Mouse (Mus musculus): Measurements from ENCODE around the gene Ugt1a8. TPM values are rescaled to one million over a fixed set of nuclear protein-coding genes. Genes with fewer than 3 reads are reported as not detected.
"Not testable (repeated sequence)": the region's sequence is repeated elsewhere in the genome, so short reads cannot be mapped to it uniquely, and the experiment has no call there.

Ugt1a8 gene
- total RNA-seq, 2 experiments from 2014 or later: not detected

DNA sequence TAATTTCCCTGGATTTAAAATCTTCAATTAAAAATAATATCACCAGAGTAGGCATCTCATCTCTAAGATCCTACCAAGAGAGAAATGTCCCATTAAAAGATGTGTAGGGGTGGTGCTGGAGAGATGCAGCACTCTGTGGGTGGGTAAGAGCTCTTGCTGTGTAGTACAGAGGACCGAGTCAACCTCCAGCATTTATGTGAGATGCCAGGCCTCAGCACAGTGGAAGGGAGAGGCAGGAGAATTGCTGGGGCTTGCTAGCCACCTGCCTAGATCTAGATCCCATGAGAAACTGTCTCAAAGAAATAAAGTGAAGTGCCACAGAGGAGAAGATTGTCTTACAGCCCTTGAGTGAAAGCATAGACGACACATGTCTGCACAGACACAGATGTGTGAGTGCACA is 128.9 kb downstream of the Ugt1a8 start:
- DNase-seq (ENCODE audit: low spot score): no peak
- intact Hi-C loops (cut with DNase I): no loop called here

DNA sequence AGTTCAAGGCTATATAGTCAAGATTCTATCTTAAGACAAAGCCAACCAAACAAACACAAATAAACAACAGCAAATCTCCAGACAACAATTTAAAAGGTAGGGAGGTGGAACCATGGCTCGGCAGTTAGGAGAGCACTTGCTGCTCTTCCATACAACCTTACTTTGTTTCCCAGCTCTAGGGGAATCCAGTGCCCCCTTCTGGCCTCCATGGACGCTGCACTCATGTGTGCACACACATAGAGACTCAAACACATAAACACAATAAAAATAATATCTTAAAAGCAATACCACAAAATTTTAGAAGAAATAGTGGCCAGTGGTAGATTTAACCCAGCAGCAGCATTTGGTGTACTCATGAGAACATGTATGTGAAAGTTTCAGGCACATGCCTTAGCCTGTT is 129.5 kb downstream of the Ugt1a8 start:
- intact Hi-C loops (cut with DNase I): no loop called here
- no peak for DNase-seq (ENCODE audit: low spot score)

DNA sequence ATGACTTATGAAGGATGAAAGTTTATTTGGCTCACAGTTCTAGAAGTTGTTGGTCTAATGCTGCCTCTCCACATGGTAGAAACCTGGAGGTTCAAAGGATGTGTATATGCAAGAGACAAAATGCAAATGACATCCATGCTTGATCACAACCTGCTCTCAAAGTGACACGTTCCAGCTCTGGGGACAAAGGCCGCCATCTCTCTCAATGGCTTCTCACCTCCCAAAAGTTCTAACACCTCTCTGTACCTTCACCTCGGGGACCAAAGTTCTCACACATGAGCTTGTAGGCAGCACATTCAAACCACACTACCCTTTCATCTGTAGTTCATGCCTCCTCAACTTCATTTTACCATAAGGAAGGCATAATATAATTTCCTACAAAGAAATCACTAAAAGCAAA is 130.0 kb downstream of the Ugt1a8 start:
- intact Hi-C loops (cut with DNase I): no loop called here
- no peak for DNase-seq (ENCODE audit: low spot score)

DNA sequence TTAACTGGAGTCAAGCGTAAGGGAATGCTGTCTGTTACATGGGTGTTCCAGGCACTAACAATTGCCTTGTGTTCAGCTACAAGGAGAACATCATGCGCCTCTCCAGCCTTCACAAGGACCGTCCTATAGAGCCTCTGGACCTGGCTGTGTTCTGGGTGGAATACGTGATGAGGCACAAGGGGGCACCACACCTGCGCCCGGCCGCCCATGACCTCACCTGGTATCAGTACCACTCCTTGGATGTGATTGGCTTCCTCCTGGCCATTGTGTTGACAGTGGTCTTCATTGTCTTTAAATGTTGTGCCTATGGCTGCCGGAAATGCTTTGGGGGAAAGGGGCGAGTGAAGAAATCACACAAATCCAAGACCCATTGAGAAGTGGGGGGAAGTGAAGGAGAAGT is 130.4 kb downstream of the Ugt1a8 start:
- intact Hi-C loops (cut with DNase I): no loop called here
- DNase-seq (ENCODE audit: low spot score): no peak

DNA sequence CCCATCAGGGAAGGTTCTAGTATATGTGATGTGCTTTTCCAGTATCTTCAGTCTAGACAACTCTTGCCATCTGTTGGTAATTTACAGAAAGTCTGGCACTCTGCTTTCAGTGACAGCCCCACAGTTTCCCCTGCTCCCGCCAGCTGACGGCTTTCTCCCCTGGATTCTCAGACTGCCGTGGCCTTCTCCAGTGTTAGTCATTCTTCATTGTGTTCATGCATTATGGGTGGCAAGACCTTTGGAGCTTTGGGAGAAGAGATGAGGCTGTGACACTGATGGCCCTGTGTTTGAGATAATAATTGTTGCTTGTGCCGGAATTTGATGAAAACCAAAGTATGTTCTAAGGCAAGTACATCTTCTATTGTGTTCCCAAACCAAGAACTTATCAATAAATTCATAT is 131.0 kb downstream of the Ugt1a8 start:
- intact Hi-C loops (cut with DNase I): no loop called here
- DNase-seq (ENCODE audit: low spot score): no peak

DNA sequence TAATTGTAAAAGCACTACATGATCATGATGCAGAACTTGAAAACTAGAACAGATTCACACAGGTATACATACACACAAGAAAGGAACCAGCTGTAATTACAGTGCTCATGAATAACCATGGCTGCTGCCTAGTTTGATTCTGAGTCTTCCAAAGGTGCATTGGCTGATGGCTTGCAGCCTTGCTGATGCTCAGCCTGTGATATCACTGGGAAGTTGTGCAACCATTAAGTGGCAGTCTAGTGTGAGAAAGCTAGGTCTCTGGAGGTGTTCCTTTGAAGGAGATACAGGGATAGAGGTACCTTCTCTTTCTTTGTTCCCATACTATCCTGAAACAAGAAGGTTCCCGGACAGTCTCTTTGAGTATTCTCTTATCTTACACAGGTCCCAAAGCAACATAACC is 131.4 kb downstream of the Ugt1a8 start:
- intact Hi-C loops (cut with DNase I): no loop called here
- DNase-seq (ENCODE audit: low spot score): no peak

DNA sequence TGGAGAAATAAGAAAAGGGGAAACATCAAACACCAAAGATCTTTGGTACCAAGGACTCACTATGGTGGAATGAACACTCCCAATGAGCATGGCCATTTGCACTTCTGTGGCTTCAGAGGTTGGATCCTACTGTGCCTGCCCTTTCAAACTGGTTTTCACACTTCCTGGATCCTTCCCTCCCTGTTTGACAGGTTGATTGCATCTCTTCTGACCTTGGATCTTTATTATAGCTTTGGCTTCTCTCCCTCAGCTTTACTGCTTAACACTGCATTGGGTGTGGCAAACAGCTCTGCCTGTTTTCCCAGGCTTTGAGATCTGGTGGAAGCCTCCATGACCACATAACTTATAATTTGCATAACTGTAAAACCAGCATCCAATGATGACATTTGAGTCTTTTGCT is 132.7 kb downstream of the Ugt1a8 start:
- DNase-seq (ENCODE audit: low spot score): no peak
- intact Hi-C loops (cut with DNase I): no loop called here

DNA sequence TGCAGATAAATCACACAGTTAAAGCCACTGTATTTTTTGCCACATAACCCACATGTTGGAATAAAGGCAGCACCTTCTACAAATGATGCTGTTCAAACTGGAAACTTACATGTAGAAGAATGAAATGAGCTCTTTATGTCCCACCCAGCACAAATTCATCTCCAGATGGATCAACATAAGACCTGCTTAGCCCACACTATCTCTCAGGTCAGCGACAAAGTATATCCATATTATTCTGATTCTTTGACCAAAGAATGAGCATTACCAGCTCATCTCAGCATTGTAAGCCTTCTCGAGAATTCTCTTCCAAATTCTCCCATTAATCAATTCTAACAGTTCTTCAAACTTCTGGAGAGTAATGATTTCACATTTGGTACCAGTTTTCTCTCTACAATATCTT is 134.6 kb downstream of the Ugt1a8 start:
- intact Hi-C loops (cut with DNase I): no loop called here
- no peak for DNase-seq (ENCODE audit: low spot score)

DNA sequence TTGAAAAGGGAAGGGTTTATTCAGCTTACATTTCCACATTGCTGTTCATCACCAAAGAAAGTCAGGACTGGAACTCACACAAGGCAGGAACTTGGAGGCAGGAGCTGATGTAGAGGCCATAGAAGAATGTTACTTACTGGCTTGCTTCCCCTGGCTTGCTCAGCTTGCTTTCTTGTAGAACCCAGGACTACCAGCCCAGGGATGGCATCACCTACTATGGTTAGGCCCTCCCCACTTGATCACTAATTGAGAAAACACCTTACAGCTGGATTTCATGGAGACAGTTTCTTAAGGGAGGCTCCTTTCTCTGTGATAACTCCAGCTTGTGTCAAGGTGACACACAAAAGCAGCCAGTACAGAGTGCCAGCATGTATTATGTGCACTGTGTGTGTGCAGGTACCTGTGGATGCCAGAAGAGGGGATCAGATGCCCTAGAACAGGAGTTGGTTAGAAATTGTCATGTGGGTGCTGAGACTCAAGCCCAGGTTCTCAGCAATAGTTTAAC is 135.4 kb downstream of the Ugt1a8 start:
- intact Hi-C loops (cut with DNase I); DNase-seq (ENCODE audit: low spot score): not testable (repeated sequence)

DNA sequence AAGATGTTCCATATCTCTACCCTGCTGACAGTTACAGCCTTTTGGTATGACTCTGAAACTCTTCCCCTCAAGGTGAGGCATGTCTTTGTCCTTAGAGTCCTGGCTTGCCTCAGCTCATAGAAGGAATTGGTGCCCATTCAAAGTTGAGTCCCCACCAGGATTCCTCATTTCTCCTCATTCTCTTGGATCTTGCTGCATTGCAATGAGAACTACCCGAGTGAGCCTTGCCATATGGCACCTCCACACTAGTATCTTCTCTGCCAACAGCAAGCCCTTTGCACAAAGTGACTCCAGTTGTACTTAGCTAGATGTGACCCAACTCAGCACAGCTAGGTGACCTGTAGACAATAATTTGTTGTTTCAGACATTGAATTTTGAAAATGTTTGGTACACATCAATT is 136.0 kb downstream of the Ugt1a8 start:
- intact Hi-C loops (cut with DNase I): no loop called here
- DNase-seq (ENCODE audit: low spot score): no peak

DNA sequence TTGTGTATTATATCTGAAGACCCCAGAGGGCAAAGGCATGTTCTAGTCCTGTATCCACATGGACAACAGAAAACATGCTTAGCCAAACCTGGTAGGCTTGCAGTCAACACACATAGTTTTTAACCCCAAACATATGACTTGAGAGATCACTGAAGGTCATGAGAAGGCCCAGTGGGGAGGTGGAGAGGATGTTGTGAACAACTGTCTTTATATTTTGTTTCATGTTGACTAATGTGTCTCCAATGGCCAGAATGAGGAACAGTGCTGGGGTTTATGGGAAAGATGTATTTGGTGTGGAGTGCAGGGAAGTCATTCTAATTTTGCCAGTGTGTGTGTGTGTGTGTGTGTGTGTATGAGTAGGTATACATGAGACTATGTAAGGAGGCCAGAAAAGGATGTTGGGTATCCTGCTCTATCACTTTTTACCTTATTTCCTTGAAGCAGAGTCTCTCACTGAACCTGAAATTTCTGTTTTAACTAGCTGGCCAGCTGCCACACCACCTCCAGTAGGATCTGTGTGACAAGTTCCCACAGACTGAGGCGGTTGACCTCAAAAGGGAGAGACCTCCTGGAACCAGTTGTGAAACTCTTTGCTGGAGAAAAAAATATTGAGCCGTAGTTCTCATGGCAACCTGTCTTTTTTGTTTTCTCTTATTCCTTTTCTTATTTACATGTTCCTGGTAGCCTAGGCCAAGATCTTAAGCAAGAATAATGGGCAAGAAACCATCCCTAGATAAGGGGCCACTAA is 136.6 kb downstream of the Ugt1a8 start:
- DNase-seq (ENCODE audit: low spot score): no peak
- intact Hi-C loops (cut with DNase I): no loop called here

DNA sequence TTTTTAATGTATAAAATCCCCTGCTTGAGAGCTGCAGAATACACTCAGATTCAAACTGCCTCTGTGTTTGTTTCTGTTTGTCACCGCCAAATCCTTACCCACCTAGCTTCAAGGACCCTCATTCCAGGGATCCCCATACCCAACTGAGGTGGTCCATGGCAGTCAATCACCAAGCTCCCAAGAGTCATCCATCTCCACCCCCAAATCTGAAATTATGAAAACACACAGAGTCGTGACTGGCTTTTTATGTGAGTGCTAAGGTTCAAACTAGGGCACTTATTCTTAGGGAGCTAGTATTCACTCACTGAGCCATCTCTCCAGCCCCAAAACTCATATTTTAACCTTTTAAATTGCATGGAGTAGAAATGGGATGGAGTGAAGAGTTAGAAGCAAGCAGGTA is 137.7 kb downstream of the Ugt1a8 start:
- intact Hi-C loops (cut with DNase I): not testable (repeated sequence)
- DNase-seq (ENCODE audit: low spot score): peak; percentile 0

DNA sequence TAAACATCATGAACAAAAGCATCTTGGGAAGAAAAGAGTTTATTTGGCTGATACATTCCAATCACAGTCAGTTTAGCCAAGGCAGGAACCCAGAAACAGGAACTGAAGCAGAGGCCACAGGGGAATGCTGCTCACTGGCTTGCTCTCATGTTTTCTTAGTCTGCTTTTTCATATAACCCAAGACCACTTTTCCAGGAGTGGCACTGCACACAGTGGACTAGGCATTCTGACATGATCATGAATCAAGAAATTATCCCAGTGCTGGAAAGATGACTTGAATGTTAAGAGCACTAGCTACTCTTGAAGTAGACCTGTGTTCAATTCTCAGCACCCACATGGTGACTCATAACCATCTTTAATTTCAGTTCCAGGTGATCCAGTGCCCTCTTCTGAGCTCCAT is 138.1 kb downstream of the Ugt1a8 start:
- peak; percentile 1 for DNase-seq (ENCODE audit: low spot score)

DNA sequence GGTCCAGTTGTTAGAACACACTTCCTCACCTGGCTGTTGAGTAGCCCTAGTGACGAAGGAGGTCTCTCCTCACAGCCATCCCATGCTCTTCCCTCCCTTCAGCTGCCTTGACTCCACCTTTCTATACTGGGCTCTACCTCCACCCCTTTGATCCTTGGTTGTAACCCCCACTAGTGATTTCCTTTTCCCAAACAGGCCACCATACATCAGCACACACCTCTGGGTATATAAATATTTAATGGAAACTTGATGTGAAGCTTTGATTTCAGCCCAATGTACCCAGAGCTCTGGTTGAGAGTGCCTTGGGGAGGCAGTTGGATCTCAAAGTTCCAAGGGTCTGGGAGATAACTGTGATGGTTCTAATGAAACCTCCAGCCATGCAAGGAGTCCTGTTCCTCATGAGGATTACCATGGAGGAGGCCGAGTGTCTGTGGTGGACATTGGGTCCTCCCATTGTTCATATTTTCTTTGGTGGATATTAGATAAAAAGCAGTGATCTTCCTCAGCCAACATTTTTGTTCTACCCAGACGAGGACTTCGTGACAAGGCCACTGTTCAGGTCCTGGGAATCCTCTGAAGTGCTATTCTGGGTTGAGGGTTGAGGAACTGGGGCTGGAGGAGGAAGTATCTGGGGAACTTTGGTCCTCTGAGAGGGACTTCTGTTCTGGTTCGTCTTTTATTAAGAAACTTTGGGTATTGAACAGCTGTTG is 139.2 kb downstream of the Ugt1a8 start, which contains the start of gene Mroh2a:
TSS of gene Mroh2a (plus strand) at position 317 of the 710 bp plus-strand sequence.
- peak; percentile 12 for DNase-seq (ENCODE audit: low spot score)
- intact Hi-C loops (cut with DNase I): no loop called here

More for the DNA sequence above, 138.1 kb downstream of the Ugt1a8 start:
- intact Hi-C loops (cut with DNase I): no loop called here

DNA sequence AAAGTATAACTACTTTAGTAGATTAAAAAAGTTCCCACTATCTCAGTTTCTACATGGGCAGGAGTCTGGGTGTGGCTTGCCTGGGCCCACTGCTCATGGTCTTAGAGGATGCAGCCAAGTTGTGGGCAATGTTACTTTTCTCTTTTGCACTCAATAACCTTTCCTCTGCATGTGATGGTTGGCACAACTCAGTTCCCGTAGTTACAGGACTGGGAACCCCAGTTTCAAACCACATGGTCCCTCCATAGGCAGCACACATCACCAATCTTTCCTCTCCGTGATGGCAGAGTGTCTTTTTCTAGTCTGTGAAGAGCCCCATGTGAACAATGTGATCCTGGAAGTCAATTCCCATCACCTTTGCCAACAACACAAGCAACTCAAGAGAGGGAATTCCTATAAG is 139.9 kb downstream of the Ugt1a8 start:
- DNase-seq (ENCODE audit: low spot score): peak; percentile 1
- intact Hi-C loops (cut with DNase I): no loop called here

DNA sequence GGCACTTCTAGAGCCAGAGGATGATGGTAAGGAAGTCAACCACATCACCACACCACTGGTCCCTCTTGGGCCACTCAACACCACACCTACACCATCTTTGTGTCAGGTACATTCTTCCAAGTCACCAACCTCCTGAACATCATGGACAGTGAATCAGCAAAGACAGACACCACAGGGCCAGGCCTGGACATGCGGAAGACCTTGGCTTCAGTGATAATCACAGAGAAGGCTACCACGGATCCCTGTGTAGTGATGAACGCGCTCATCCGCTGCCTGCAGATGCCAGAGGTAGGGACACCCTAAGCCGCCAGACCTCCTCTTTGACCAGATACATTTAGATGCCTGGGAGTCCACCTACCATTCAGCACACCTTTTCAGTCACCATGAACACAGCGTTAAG is 140.5 kb downstream of the Ugt1a8 start:
- DNase-seq (ENCODE audit: low spot score): peak; percentile 16
- intact Hi-C loops (cut with DNase I): no loop called here

DNA sequence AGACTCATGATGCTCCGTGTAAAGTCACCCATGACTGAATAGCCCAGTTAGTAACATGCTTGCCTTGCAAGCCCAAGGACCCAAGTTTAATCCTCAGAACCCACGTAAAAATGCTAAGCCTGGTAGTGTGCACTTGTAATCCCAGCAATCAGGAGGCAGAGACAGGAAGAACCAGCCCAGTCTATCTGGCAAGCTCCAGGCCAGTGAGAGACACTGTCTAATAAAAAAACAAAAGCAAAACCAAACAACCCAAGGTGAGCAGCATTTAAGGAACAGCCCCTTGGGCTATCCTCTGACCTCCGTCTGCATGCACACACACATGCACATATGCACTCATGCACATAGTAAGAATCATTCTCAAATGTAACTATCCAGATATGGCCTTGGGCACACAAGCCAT is 142.0 kb downstream of the Ugt1a8 start:
- intact Hi-C loops (cut with DNase I): no loop called here
- DNase-seq (ENCODE audit: low spot score): peak; percentile 1

DNA sequence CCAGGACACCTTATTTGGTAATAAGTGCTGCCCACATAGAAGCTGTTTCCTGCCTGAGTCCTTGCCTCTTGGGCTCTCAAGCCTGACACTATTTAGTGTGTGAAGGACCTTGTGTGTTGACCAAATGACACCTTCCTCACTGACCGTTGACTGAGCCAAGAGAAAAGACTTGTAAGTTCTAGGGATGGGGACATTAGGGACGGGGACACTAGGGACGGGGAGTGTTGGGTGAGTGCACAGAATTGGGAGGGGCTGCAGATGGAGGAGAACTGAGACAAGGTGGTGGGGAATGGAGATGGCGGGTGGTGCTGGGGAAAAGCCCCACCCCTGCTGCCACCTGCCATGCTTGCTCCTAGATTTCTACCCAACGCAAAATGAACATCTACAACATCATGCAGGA is 142.4 kb downstream of the Ugt1a8 start:
- intact Hi-C loops (cut with DNase I): no loop called here
- peak; percentile 13 for DNase-seq (ENCODE audit: low spot score)

DNA sequence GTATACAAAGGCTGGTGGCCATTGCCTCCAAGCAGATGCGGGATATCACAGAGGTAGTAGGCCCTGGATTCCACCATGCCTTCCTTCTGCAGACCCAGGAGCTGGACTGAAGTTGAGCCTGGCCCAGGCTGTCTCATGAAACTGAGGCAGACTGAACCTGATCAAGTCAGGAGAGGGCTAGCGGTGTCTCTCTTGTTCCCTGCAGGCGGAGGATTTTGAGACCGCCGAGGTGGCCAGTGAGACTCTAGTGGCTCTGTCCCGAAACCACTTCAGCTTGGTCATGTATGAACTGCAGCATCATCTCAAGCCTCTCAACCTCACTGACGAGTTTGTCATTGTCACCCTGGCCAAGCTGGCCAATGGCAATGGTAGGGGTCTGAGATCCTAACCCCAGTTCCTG is 142.8 kb downstream of the Ugt1a8 start:
- intact Hi-C loops (cut with DNase I): no loop called here
- peak; percentile 6 for DNase-seq (ENCODE audit: low spot score)

DNA sequence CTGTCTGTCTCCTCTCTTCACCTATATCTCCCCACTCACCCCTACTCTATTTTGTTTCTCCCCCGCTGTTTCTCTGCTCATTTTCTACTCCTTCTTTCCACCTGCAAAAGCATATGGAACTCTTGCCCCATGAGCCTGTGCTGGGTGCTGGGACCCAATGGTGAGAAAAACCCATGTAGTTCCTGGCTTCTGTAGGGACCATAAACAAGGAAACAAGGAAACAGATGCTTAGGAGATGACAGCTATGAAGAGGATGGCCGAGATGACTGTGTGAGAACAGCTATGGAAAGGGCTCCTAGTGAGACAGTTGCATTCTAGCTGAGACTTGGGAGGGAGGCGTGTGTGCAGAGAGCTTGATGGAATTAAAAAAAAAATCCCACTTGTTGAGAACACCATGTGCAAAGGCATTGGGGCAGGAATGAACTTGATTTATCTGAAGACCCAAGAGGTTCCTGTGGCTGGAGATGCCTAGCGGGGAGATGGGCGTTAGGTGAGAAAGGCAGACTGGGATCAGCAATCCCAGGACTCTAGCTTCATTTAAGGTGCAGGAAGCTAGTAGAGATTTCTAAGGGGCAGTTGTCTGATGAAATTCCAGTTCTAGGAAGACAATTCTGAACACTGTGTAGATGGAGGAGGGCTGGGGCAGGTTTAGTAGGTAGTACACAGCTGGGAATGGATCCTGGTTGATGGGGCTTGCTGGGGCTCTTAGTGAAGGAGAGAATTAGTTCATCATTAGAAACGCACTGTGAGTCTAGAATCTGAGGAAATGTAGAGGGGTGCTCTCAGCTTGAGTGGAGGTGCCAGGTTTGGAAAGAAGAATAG is 143.6 kb downstream of the Ugt1a8 start:
- peak; percentile 3 for DNase-seq (ENCODE audit: low spot score)
- intact Hi-C loops (cut with DNase I): no loop called here
